Mouse (Mus musculus): ENCODE measurements around the gene Pabpc4. TPM values are rescaled to one million over a fixed set of nuclear protein-coding genes. Genes with fewer than 3 reads are reported as not detected.

The Pabpc4 gene
- total and polyA plus RNA-seq, 3 experiments, result 206 to 444 (median 318) TPM

- H3K79me2 ChIP-seq (replicated peaks; ENCODE audit: control insufficient read depth, extremely low read depth, insufficient read depth, poor library complexity, severe bottlenecking), result no peaks in the 10 kb centered on the region
- H3K36me3 ChIP-seq (replicated peaks in 1 of 2; ENCODE audit: control insufficient read depth in 1 of 2, insufficient read depth in 1 of 2, low read length in 1 of 2), result no peaks in the 10 kb centered on the region
- TF ChIP-seq IRF4 (IDR thresholded peaks at IDR 0.05; ENCODE audit: low read depth, low read length), result no peak
- TF ChIP-seq ETS1 (conservative IDR thresholded peaks at IDR 0.05; ENCODE audit: low read depth, low read length), result no peak
- no peak for TF ChIP-seq SIN3A (IDR thresholded peaks at IDR 0.05; ENCODE audit: low read length)
- H3K4me2 ChIP-seq (ENCODE audit: insufficient read depth, low read depth, poor library complexity, severe bottlenecking), result no peak overlapping the region
- peaks cover 21 to 54% of the 10 kb centered on the region in 2 experiments for H3K4me1 ChIP-seq (ENCODE audit: control insufficient read depth in 1 of 2, insufficient read depth in 2 of 2)
- H3K27ac ChIP-seq (ENCODE audit: insufficient read depth, low read depth), result no peak overlapping the region
- H3K9ac ChIP-seq (ENCODE audit: insufficient read depth, low read depth), result no peak overlapping the region
- H3K27me3 ChIP-seq (replicated peaks), result peaks cover 80% of the 10 kb centered on the region
- no peaks in the 10 kb centered on the region for H3K9me3 ChIP-seq (replicated peaks; ENCODE audit: low read length)
- dilution Hi-C loops (cut with MboI; ENCODE audit: extremely low pct_ligation_motif_present, extremely low pct_unique_long_range_greater_than_20kb, low sequenced_read_pairs) (no loop called here), in situ Hi-C loops (cut with MboI; ENCODE audit: low pct_ligation_motif_present, low pct_unique_long_range_greater_than_20kb, low sequenced_read_pairs) (no loop called here)
- no peak overlapping the region for H3K4me3 ChIP-seq (replicated peaks in 1 of 3; ENCODE audit: low read depth in 2 of 3, low read length in 2 of 3, poor library complexity in 1 of 3)
- no peak for DNase-seq (ENCODE audit: extremely low read depth)
Observed at GRCm38 (mm10) chr4:123229166-123229565, 33.0 kb upstream of the Pabpc4 start.

- in situ Hi-C loops (cut with MboI; ENCODE audit: low pct_ligation_motif_present, low pct_unique_long_range_greater_than_20kb, low sequenced_read_pairs), result no loop called here
- H3K9ac ChIP-seq (ENCODE audit: insufficient read depth, low read depth), result no peak overlapping the region
- TF ChIP-seq USF2 (conservative IDR thresholded peaks at IDR 0.05; ENCODE audit: low read depth, low read length) (no peak), USF1 (IDR thresholded peaks at IDR 0.05; ENCODE audit: low read depth, low read length) (no peak), IRF4 (IDR thresholded peaks at IDR 0.05; ENCODE audit: low read depth, low read length) (no peak), HCFC1 (IDR thresholded peaks at IDR 0.05; ENCODE audit: low read depth, low read length) (no peak), ZMIZ1 (IDR thresholded peaks at IDR 0.05; ENCODE audit: low read depth, low read length) (no peak), MXI1 (IDR thresholded peaks at IDR 0.05; ENCODE audit: low read depth, low read length) (no peak), RCOR1 (conservative IDR thresholded peaks at IDR 0.05; ENCODE audit: low read depth, low read length) (no peak), KAT2A (IDR thresholded peaks at IDR 0.05; ENCODE audit: insufficient replicate concordance, low read length) (no peak), E2F4 (IDR thresholded peaks at IDR 0.05; ENCODE audit: insufficient replicate concordance, low read depth, low read length) (no peak), TBP (conservative IDR thresholded peaks at IDR 0.05; ENCODE audit: low read depth, low read length) (no peak), NRF1 (IDR thresholded peaks at IDR 0.05; ENCODE audit: low read depth, low read length) (no peak), CHD2 (IDR thresholded peaks at IDR 0.05; ENCODE audit: low read length) (no peak), EP300 (IDR thresholded peaks at IDR 0.05; ENCODE audit: low read length) (no peak)
- peaks cover 82% of the 10 kb centered on the region for H3K27me3 ChIP-seq (replicated peaks)
- no peak overlapping the region for H3K27ac ChIP-seq (ENCODE audit: insufficient read depth, low read depth)
- no peaks in the 10 kb centered on the region for H3K36me3 ChIP-seq (replicated peaks in 1 of 2; ENCODE audit: control insufficient read depth in 1 of 2, insufficient read depth in 1 of 2, low read length in 1 of 2)
- H3K4me2 ChIP-seq (ENCODE audit: insufficient read depth, low read depth, poor library complexity, severe bottlenecking), result no peak overlapping the region
- peaks cover 26 to 60% of the 10 kb centered on the region in 2 experiments for H3K4me1 ChIP-seq (ENCODE audit: control insufficient read depth in 1 of 2, insufficient read depth in 2 of 2)
- dilution Hi-C loops (cut with MboI; ENCODE audit: extremely low pct_ligation_motif_present, extremely low pct_unique_long_range_greater_than_20kb, low sequenced_read_pairs), result no loop called here
- no peaks in the 10 kb centered on the region for H3K9me3 ChIP-seq (replicated peaks; ENCODE audit: low read length)
- H3K79me2 ChIP-seq (replicated peaks; ENCODE audit: control insufficient read depth, extremely low read depth, insufficient read depth, poor library complexity, severe bottlenecking), result no peaks in the 10 kb centered on the region
- no peak for DNase-seq (ENCODE audit: extremely low read depth)
- H3K4me3 ChIP-seq (replicated peaks in 1 of 3; ENCODE audit: low read depth in 2 of 3, low read length in 2 of 3, poor library complexity in 1 of 3), result no peak overlapping the region
Observed at GRCm38 (mm10) chr4:123232841-123233240, 29.3 kb upstream of the Pabpc4 start.
